Mouse (Mus musculus) kidney, embryonic 16.5 days (tissue): ENCODE measurements around the gene Man1a2. TPM values are rescaled to one million over a fixed set of nuclear protein-coding genes. Genes with fewer than 3 reads are reported as not detected.

ENCODE experiments used
- ATAC-seq: fragments of 200-750 bp; cut with Nextera tagmentation; 2 replicates; pipeline ENCODE4 v1.8.0; 2017; ENCODE audit warnings: moderate TSS enrichment; ENCODE audit not compliant: low FRiP score, low TSS enrichment
- H3K27ac ChIP-seq: fragments of 300-500 bp; sonication (generic); 2 replicates; pipeline ENCODE4 v1.5.1; 2014; ENCODE audit warnings: low read length
- H3K27me3 ChIP-seq: fragments of 300-500 bp; sonication (generic); 2 replicates; pipeline ENCODE4 v1.6.1; 2014; ENCODE audit warnings: low read length, control low read depth, mixed read lengths; ENCODE audit not compliant: insufficient read depth
- H3K36me3 ChIP-seq: fragments of 300-500 bp; sonication (generic); 2 replicates; pipeline ENCODE4 v1.6.1; 2014; ENCODE audit warnings: low read length, control low read depth, mixed read lengths; ENCODE audit not compliant: insufficient read depth
- H3K4me1 ChIP-seq: fragments of 300-500 bp; sonication (generic); 2 replicates; pipeline ENCODE4 v1.6.1; 2014; ENCODE audit warnings: low read length, control low read depth, mixed read lengths; ENCODE audit not compliant: insufficient read depth
- H3K4me2 ChIP-seq: fragments of 300-500 bp; sonication (generic); replicated peaks from 2 replicates; pipeline ENCODE4 v1.6.1; 2014; ENCODE audit warnings: low read depth, low read length
- H3K4me3 ChIP-seq: fragments of 300-500 bp; sonication (generic); 2 replicates; pipeline ENCODE4 v1.5.1; 2014; ENCODE audit warnings: mild to moderate bottlenecking, low read length
- H3K9ac ChIP-seq: fragments of 300-500 bp; sonication (generic); replicated peaks from 2 replicates; pipeline ENCODE4 v1.6.1; 2014; ENCODE audit warnings: low read length
- H3K9me3 ChIP-seq: fragments of 300-500 bp; sonication (generic); 2 replicates; pipeline ENCODE4 v1.6.1; 2016; ENCODE audit warnings: low read length, control low read depth
- WGBS: fragments of 180-500 bp; shearing (Covaris S2); extraction: QIAGEN DNeasy Blood & Tissue Kit; methylation state at CpG from one replicate; pipeline ENCODE4 v1.1.7; 2014; 5-methylcytosine and 5-hydroxymethylcytosine counted together
- polyA plus RNA-seq: library from polyadenylated mRNA; unstranded; fragments of >200 nt; fragmentation: Nextera tagmentation; extraction: Ambion mirVana; gene quantifications from 2 replicates; pipeline ENCODE4 v1.2.1, GENCODE M21; 2015

Man1a2 gene
- polyA plus RNA-seq, 1 experiment from 2014 or later = 43.7 TPM

DNA sequence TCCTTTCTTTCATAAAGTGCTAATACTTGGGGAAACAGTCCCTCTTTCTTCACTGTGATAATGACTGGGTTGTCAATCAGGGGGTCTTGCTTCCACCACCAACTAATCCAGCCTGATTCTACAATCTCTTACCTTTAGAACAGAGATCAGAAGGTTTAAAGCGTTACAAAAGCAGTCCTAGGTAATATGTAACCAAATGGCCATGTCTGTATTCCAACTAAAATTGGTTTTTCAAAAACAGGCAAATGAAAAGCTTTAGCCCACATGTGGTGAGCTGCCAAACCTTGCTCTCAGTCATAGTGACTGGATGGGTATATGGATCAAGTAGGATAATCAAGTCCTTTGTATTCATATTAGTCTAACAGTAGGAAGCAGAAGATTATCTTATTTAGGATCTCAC is 32.0 kb downstream of the Man1a2 start:
- Histone ChIP-seq H3K27me3 (no peaks in the 10 kb centered on the region), H3K36me3 (peaks cover 8% of the 10 kb centered on the region; the same call in 1 of the 2 replicates), H3K9ac (no peak overlapping the region), H3K4me1 (no peaks in the 10 kb centered on the region), H3K27ac (no peak overlapping the region), H3K4me2 (no peak overlapping the region), H3K4me3 (no peak overlapping the region), H3K9me3 (no peaks in the 10 kb centered on the region)
- ATAC-seq = no peak
- 60% methylated on average over 1 of the region's 1 CpGs for WGBS

DNA sequence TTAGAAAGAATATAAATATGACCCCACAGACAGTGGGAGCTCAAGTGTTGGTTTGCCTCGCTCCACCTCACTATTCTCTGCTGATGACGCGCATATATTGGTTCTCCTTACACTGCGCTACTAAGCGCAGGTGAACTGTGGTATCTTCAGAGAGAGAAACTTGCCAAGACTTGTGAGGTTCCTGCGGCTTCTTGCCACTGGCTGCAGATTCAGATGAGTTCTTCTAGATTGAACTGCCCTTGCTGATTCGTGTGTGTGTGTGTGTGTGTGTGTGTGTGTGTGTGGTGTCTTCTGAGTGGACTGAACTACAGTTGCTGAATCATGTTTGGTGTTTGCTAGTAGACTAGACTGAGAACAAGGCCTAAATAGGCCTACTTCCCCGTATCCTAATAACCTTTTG is 43.7 kb downstream of the Man1a2 start:
- Histone ChIP-seq H3K27ac (no peak overlapping the region), H3K9ac (no peak overlapping the region), H3K27me3 (no peaks in the 10 kb centered on the region), H3K36me3 (peaks cover 11% of the 10 kb centered on the region; the same call in 1 of the 2 replicates), H3K4me1 (no peaks in the 10 kb centered on the region), H3K4me2 (no peak overlapping the region), H3K4me3 (no peak overlapping the region), H3K9me3 (no peaks in the 10 kb centered on the region)
- ATAC-seq = no peak
- WGBS = 91% methylated on average over 8 of the region's 8 CpGs

DNA sequence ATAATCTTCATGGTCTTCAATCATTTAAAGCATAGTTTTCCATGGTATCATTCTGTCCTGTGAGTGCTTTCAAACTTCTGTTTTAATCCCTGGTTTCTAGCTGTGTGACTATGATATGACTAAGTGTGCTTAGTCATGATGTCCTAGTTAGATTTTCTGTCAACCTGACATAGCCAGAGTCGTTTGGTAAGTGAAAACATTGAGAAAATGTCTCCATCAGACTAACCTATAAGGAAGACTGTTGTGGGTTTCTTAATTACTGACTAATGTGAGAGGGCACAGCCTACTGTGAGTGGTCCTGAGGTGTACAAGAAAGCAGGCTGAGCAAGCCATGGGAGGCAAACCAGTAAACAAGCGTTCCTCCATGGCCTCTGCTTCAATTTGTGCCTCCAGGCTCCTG is 49.0 kb downstream of the Man1a2 start:
- Histone ChIP-seq H3K9me3 (no peaks in the 10 kb centered on the region), H3K4me3 (no peak overlapping the region), H3K27me3 (no peaks in the 10 kb centered on the region), H3K36me3 (0 out of 2 replicates have a peak, but pooled peaks cover 6% of the 10 kb centered on the region), H3K9ac (no peak overlapping the region), H3K27ac (no peak overlapping the region), H3K4me1 (no peaks in the 10 kb centered on the region), H3K4me2 (no peak overlapping the region)
- no peak for ATAC-seq
- WGBS = 83% methylated on average over 2 of the region's 2 CpGs

DNA sequence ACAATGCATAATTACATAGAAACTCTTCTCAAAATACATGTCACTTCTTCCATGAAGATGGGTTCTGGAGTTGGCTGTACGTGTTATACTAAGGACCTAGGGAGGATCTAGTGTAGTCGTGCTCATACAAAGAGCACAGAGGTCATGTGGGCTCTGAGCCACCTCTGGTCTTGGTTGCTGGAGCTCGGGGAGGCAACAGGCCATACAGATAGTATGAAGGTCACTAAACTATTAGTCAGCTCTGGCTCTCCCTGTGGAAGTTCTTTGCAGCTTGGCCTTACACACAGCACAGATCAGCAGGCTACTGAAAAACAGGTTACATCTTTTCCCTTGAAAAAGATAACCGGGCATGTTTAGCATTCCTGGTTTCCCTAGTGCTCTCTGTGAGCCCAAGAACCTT is 50.5 kb downstream of the Man1a2 start:
- WGBS = 90% methylated on average over 4 of the region's 4 CpGs
- H3K27ac ChIP-seq = no peak overlapping the region
- H3K4me2 ChIP-seq = no peak overlapping the region
- no peaks in the 10 kb centered on the region for H3K9me3 ChIP-seq
- H3K4me3 ChIP-seq = no peak overlapping the region
- H3K36me3 ChIP-seq = 0 out of 2 replicates have a peak, but pooled peaks cover 10% of the 10 kb centered on the region
- H3K27me3 ChIP-seq = no peaks in the 10 kb centered on the region
- no peaks in the 10 kb centered on the region for H3K4me1 ChIP-seq
- no peak for ATAC-seq
- no peak overlapping the region for H3K9ac ChIP-seq

DNA sequence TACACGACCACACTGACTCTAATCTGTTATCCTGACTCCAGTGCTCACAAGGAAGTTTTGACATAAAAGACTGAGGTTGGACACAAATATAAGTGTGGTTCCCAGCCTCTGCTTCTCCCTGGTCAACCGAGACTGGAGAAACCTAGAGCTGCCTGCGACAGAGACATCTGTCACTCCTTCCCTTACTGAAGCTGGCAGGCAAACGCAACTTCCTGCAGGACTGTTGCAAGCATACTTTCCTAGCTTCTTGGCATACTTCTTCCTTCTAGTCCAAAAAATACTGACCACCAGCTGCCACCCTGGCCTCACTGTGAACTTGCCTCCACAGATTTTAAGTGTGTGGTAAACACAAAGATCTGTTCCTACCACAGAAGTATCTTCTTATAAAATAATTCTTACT is 66.8 kb downstream of the Man1a2 start:
- 69% methylated on average over 4 of the region's 4 CpGs for WGBS
- Histone ChIP-seq H3K4me1 (no peaks in the 10 kb centered on the region), H3K9ac (no peak overlapping the region), H3K9me3 (no peaks in the 10 kb centered on the region), H3K27ac (no peak overlapping the region), H3K36me3 (0 out of 2 replicates have a peak, but pooled peaks cover 9% of the 10 kb centered on the region), H3K4me2 (no peak overlapping the region), H3K4me3 (no peak overlapping the region), H3K27me3 (no peaks in the 10 kb centered on the region)
- ATAC-seq = no peak

DNA sequence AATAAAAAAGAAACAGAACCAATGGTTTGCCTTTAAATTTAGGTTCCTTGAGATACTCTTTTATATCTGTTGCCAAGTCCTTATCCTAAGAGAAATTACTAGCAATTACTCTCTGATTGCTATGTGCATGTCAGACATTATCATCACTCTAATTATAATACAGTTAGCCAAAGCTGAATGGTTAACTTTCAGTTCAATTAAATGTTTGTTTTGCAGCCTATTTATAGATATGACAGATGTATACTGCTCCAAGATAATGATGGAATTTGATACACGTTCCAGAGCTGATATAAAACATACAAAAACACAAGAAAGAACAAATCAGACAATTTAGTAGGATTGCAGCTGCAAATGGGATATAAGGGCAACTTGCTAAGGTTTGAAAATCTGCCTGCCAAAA is 74.4 kb downstream of the Man1a2 start:
- no peak for ATAC-seq
- Histone ChIP-seq H3K36me3 (no peaks in the 10 kb centered on the region; the same call in 1 of the 2 replicates), H3K9me3 (no peaks in the 10 kb centered on the region), H3K9ac (no peak overlapping the region), H3K4me3 (no peak overlapping the region), H3K4me2 (no peak overlapping the region), H3K27ac (no peak overlapping the region), H3K27me3 (no peaks in the 10 kb centered on the region), H3K4me1 (no peaks in the 10 kb centered on the region)
- 70% methylated on average over 1 of the region's 1 CpGs for WGBS

DNA sequence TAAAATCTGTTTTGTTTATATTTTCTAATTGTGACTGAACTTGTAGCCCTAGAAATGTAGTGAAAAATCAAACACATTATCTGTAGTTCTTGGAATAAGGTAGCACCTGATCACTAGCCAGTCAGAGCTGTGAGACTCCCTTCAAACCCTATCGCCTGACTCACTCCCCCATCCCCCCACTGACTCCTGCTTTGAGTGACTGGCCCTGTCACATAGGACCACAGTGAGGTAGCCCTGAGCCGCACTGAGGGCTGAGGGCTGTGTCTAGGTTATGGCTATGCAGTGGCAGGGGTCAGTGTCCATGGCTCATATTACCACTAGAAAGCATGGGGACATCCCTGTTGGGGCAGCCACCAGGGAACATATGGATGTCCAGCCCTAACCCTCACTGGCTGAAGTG is 80.8 kb downstream of the Man1a2 start:
- Histone ChIP-seq H3K4me3 (no peak overlapping the region), H3K9me3 (0 out of 2 replicates have a peak, but pooled peaks cover 3% of the 10 kb centered on the region), H3K4me2 (no peak overlapping the region), H3K27ac (no peak overlapping the region), H3K9ac (no peak overlapping the region), H3K27me3 (no peaks in the 10 kb centered on the region), H3K4me1 (no peaks in the 10 kb centered on the region), H3K36me3 (peaks cover 9% of the 10 kb centered on the region)
- 72% methylated on average over 2 of the region's 2 CpGs for WGBS
- ATAC-seq = no peak

DNA sequence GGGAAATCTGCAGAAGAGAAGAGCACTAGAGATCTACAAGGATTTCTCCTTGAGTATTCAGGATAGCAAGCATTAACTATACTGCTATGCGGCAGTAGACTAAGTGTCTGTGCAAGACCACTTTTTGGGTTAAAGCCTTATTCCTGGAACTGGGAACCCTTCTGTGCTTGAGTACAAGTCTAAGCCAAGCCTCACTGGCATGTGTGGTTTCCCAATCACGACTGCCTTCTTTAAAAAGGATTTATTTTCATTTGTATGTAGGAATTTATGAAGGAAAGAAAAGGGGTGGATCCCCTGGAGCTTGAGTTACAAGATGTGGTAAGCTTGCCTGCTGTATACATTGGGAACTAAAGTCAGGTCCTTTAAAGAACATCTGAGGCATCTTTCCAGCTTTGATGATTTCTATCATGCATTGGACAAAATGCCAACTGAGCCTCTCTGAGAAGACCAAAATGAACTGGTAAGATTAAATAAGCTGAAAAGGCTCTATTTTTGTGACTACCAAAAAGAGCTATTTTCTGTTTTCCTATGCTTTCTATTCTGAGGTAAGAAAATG is 86.0 kb downstream of the Man1a2 start:
- H3K4me3 ChIP-seq = no peak overlapping the region
- H3K27me3 ChIP-seq = no peaks in the 10 kb centered on the region
- WGBS = 71% methylated on average over 2 of the region's 2 CpGs
- H3K4me1 ChIP-seq = no peaks in the 10 kb centered on the region
- H3K36me3 ChIP-seq = peaks cover 4% of the 10 kb centered on the region; the same call in 1 of the 2 replicates
- H3K27ac ChIP-seq = no peak overlapping the region
- H3K9me3 ChIP-seq = 0 out of 2 replicates have a peak, but pooled peaks cover 3% of the 10 kb centered on the region
- H3K9ac ChIP-seq = no peak overlapping the region
- no peak overlapping the region for H3K4me2 ChIP-seq
- ATAC-seq = no peak

DNA sequence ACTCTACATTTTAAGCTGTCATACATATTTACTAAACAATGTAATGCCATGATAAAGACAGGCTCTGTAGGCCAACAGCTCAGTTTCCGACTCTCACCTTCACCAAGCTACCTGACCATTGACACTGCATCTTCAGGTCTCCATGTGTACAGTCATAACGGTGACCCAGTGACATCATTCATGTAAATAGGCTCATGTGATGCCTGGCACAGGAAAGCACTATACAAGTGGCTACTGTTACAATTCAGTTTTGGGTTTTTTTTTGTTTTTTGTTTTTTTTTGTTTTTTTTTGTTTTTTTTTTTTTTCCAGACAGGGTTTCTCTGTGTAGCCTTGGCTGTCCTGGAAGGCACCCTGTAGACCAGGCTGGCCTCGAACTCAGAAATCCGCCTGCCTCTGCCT is 94.2 kb downstream of the Man1a2 start:
- Histone ChIP-seq H3K27ac (no peak overlapping the region), H3K9ac (no peak overlapping the region), H3K4me3 (no peak overlapping the region), H3K4me2 (no peak overlapping the region), H3K9me3 (no peaks in the 10 kb centered on the region), H3K36me3 (no peaks in the 10 kb centered on the region), H3K27me3 (no peaks in the 10 kb centered on the region), H3K4me1 (no peaks in the 10 kb centered on the region)
- no peak for ATAC-seq
- WGBS = 96% methylated on average over 4 of the region's 4 CpGs

DNA sequence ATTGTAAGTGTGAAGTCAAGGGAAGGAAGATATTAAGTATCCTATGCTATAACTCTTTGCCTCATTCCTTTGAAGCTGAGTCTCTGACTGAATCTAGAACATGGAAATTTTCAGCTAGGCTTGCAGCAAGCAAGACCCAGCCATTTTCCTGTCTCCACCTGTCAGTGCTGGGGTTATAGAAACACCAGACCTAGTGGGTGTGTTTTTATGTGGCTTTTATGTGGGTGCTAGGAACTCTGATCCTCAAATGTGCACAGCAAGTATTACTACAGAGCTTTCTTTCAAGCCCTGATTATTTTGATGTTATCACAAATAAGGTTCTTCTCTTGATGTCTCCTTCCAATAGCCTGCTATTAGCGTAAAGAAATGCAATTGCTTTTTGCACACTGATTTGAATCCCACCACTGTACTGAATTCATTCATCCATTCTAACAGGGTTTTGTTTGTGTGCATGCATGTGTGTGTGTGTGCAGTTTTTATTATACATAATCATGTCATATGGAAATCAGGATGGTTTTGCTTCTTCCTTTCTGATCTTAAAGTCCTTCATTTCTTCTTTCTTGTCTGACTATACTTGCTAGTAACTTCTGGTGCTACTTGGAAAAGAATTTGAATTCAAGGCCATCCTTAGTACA is 102.5 kb downstream of the Man1a2 start:
- H3K9ac ChIP-seq = no peak overlapping the region
- 100% methylated on average over 1 of the region's 1 CpGs for WGBS
- peaks cover 3% of the 10 kb centered on the region; the same call in 1 of the 2 replicates for H3K36me3 ChIP-seq
- H3K9me3 ChIP-seq = no peaks in the 10 kb centered on the region
- H3K27ac ChIP-seq = no peak overlapping the region
- no peaks in the 10 kb centered on the region for H3K27me3 ChIP-seq
- no peak overlapping the region for H3K4me2 ChIP-seq
- no peak overlapping the region for H3K4me3 ChIP-seq
- H3K4me1 ChIP-seq = no peaks in the 10 kb centered on the region
- no peak for ATAC-seq
